Mouse (Mus musculus): ENCODE data around the gene Pla2g4a. TPM values are rescaled to one million over a fixed set of nuclear protein-coding genes. Genes with fewer than 3 reads are reported as not detected.

Gene Pla2g4a
- total and polyA plus RNA-seq, 3 experiments = 6.4 to 14.4 TPM; not detected in 1

GRCm38 (mm10) chr1:149856720-149857119 is 104.4 kb downstream of the Pla2g4a start:
- Histone ChIP-seq H3K36me3 (ENCODE audit: control insufficient read depth in 1 of 2, insufficient read depth in 2 of 2, low read length in 2 of 2) (no peaks in the 10 kb centered on the region), H3K4me3 (ENCODE audit: control insufficient read depth in 1 of 2, insufficient read depth in 1 of 2, low read depth in 2 of 2, low read length in 2 of 2) (no peak overlapping the region), H3K27me3 (ENCODE audit: control insufficient read depth in 1 of 2, insufficient read depth in 2 of 2, low read length in 2 of 2) (no peaks in the 10 kb centered on the region), H3K79me2 (ENCODE audit: control insufficient read depth, insufficient read depth, low read length, poor library complexity) (no peaks in the 10 kb centered on the region), H3K9ac (ENCODE audit: control insufficient read depth, low read depth, low read length, poor library complexity, severe bottlenecking) (no peak overlapping the region), H3K27ac (ENCODE audit: control insufficient read depth, low read depth, low read length) (no peak overlapping the region), H3K9me3 (replicated peaks; ENCODE audit: insufficient read depth, low read length) (no peaks in the 10 kb centered on the region), H3K4me1 (ENCODE audit: control insufficient read depth in 1 of 2, insufficient read depth in 2 of 2, low read length in 2 of 2) (no peaks in the 10 kb centered on the region)
- TF ChIP-seq ZC3H11A (IDR thresholded peaks at IDR 0.05; ENCODE audit: low read depth, low read length) (peak; percentile 79), SMC3 (IDR thresholded peaks at IDR 0.05; ENCODE audit: low read depth, low read length) (peak; percentile 97), CTCF (IDR thresholded peaks at IDR 0.05 in 2 of 3, conservative IDR thresholded peaks at IDR 0.05 in 1 of 3; ENCODE audit: control insufficient read depth in 1 of 3, insufficient read depth in 1 of 3, low read depth in 2 of 3, low read length in 3 of 3, poor library complexity in 1 of 3, severe bottlenecking in 1 of 3) (peak; percentile 80 to 92 (median 87)), ETS1 (IDR thresholded peaks at IDR 0.05; ENCODE audit: low read depth, low read length) (no peak), RAD21 (IDR thresholded peaks at IDR 0.05; ENCODE audit: low read depth, low read length) (peak; percentile 68), GATA1 (IDR thresholded peaks at IDR 0.05; ENCODE audit: low read depth, low read length) (no peak), UBTF (IDR thresholded peaks at IDR 0.05; ENCODE audit: borderline replicate concordance, insufficient read depth, low read depth, low read length) (no peak)
- DNase-seq (ENCODE audit: low read depth, low spot score) = peak; percentile 71

DNA sequence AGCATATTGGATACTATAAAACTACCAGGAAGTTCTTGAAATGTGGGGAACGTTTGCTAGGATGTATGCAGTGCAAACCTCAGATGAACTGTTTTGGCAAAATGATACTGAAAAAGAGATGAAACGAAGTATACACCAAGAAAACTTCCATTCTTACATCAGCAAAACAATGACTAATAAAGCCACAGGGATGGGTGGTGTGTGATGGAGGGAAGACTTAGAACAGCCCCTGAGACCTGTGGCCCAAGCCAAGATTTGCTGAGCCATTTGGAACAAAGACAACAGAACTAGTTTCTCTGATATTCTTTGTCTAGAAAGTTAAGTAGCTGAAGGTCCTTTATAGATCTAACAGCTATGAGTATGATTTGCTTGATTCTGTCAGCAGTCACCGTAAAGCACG is 105.5 kb downstream of the Pla2g4a start:
- no peaks in the 10 kb centered on the region for H3K9me3 ChIP-seq (replicated peaks; ENCODE audit: insufficient read depth, low read length)
- H3K79me2 ChIP-seq (ENCODE audit: control insufficient read depth, insufficient read depth, low read length, poor library complexity) = no peaks in the 10 kb centered on the region
- H3K27me3 ChIP-seq (ENCODE audit: control insufficient read depth in 1 of 2, insufficient read depth in 2 of 2, low read length in 2 of 2) = no peaks in the 10 kb centered on the region
- TF ChIP-seq CTCF (IDR thresholded peaks at IDR 0.05 in 2 of 3, conservative IDR thresholded peaks at IDR 0.05 in 1 of 3; ENCODE audit: control insufficient read depth in 1 of 3, insufficient read depth in 1 of 3, low read depth in 2 of 3, low read length in 3 of 3, poor library complexity in 1 of 3, severe bottlenecking in 1 of 3) = no peak
- no peak for TF ChIP-seq TAL1 (IDR thresholded peaks at IDR 0.05; ENCODE audit: low read length)
- no peak for TF ChIP-seq UBTF (IDR thresholded peaks at IDR 0.05; ENCODE audit: borderline replicate concordance, insufficient read depth, low read depth, low read length)
- no peak for TF ChIP-seq JUND (IDR thresholded peaks at IDR 0.05; ENCODE audit: low read depth, low read length)
- no peak for TF ChIP-seq TCF12 (IDR thresholded peaks at IDR 0.05; ENCODE audit: low read depth, low read length)
- TF ChIP-seq ZC3H11A (IDR thresholded peaks at IDR 0.05; ENCODE audit: low read depth, low read length) = no peak
- TF ChIP-seq POLR2AphosphoS5 (IDR thresholded peaks at IDR 0.05; ENCODE audit: borderline replicate concordance, low read depth, low read length) = no peak
- no peak for TF ChIP-seq POLR2AphosphoS2 (IDR thresholded peaks at IDR 0.05; ENCODE audit: low read length)
- TF ChIP-seq TBP (IDR thresholded peaks at IDR 0.05; ENCODE audit: low read depth, low read length) = no peak
- TF ChIP-seq BHLHE40 (IDR thresholded peaks at IDR 0.05; ENCODE audit: borderline replicate concordance, low read depth, low read length) = no peak
- TF ChIP-seq GATA1 (IDR thresholded peaks at IDR 0.05; ENCODE audit: low read depth, low read length) = no peak
- TF ChIP-seq SIN3A (IDR thresholded peaks at IDR 0.05; ENCODE audit: low read length) = no peak
- no peak for TF ChIP-seq ZNF384 (IDR thresholded peaks at IDR 0.05; ENCODE audit: low read depth, low read length)
- TF ChIP-seq SMC3 (IDR thresholded peaks at IDR 0.05; ENCODE audit: low read depth, low read length) = no peak
- H3K4me1 ChIP-seq (ENCODE audit: control insufficient read depth in 1 of 2, insufficient read depth in 2 of 2, low read length in 2 of 2) = no peaks in the 10 kb centered on the region
- H3K36me3 ChIP-seq (ENCODE audit: control insufficient read depth in 1 of 2, insufficient read depth in 2 of 2, low read length in 2 of 2) = no peaks in the 10 kb centered on the region
- no peak overlapping the region for H3K27ac ChIP-seq (ENCODE audit: control insufficient read depth, low read depth, low read length)
- no peak overlapping the region for H3K9ac ChIP-seq (ENCODE audit: control insufficient read depth, low read depth, low read length, poor library complexity, severe bottlenecking)
- H3K4me3 ChIP-seq (ENCODE audit: control insufficient read depth in 1 of 2, insufficient read depth in 1 of 2, low read depth in 2 of 2, low read length in 2 of 2) = no peak overlapping the region
- DNase-seq (ENCODE audit: low read depth, low spot score) = no peak
